Mouse (Mus musculus) layer of hippocampus, adult 9-10 months (tissue): ENCODE measurements around the gene Optc.

Source experiments
- DNase-seq: peaks from one replicate; pipeline ENCODE4 v3.0.0; 2022; ENCODE audit warnings: low spot score

Gene Optc

DNA sequence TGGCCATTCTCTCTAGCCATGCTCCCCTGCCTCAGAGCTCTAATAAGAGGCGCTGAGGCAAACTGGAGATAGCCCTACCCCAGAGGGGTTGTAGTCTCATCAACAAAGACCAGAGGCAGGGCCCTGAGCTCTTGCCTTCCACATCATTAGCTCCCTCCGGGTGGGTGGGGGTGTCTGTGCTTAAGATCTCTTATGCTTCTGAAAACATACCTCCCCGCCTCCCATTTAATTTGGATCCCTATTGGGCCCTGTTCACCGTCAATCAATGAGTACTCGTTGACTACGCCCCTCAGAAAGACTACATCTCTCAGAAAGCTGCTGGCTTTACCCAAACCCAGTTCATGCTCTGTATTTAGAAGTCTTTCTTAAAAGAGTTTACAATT, 10.3 kb upstream of the Optc start:
- no peak for DNase-seq

GRCm38 (mm10) chr1:133917456-133918087, 9.8 kb upstream of the Optc start:
- no peak for DNase-seq

DNA sequence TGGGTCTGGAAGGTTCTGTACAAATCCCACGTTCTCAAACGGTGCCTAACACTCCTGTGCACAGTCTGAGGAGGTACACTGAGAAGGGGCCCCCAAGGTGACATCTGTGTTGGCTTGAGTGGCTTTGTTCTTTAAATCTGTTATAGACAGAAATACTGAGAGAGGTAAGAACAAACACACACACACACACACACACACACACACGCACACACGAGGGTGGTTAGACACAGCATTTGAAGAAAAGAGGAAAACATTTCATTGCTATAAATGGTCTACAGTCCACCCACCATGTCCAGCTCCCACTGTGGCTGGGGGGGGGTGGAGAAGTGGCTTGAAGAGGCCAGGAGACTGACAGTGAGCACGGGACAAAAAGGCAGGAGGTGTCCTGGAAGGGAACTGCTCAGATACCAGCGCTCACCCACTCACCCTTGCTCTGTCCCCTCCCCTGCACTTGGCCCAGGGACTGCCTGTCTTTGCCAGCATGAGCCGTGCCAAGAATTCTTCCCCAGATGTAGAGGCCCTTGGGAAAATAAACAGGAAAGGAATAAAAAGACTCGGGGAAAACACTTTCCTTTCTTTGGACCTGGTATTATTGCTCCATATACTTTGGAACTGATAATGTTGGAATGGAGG, 8.0 kb upstream of the Optc start:
- DNase-seq, result no peak

DNA sequence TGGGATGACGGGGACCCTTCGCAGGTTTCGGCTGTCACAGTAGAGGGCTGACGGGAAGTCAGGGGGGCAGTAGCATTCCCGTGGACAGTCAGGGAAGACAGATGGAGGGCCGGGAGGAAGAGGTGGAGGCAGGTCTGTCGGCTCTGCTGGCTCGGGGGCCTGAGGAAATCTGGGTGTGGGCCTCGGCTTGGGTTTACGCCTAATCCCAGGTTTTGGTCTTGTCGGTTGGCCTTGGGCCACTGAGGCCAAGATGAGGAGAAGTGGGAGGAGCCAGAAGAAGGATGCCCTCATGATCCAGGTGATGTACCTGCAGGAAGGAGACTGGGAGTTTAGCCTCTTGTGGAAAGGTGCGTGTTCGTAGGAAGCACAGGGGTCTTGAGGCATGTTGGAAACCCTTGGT, 7.3 kb upstream of the Optc start:
- DNase-seq, result no peak

DNA sequence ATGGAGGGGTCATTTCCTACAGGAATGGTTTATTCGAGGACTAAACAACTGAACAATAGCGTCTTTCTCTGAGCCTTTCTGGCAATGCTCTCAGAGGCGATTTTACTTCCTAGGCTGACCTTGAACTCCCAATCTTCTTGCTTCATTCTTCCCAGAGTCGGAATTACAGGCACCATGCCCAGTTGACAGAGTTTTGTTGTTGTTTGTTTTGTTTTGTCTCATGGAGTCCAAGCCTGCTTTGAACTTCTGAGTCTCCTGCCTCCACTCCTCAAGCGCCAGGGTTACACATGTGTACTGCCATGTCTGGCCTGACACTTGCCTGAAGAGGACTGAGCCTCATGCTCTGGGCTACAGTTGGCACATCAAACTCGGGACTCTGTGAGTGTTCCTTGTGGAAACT, 5.2 kb upstream of the Optc start:
- DNase-seq, result no peak

DNA sequence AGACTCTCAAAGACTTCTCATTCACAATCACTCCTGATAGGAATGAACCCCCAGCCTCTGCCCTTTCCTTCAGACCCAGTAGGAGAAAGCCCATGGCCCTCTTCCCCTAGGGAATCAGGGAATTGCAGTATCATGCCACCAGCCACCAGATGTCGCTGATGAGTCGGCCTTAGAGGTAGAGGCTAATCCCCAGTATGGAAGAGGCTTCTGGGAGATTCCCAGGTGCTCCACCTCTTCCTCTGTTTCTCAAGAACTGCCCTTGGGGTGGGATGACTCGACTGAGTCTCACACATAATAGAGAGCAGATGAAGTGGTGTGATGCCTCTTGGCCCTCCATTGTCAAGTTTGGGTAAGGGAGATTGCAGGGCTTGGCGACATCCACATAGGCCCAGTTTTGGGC, 3.7 kb upstream of the Optc start:
- no peak for DNase-seq

GRCm38 (mm10) chr1:133911008-133911407, 3.2 kb upstream of the Optc start:
- DNase-seq, result no peak

DNA sequence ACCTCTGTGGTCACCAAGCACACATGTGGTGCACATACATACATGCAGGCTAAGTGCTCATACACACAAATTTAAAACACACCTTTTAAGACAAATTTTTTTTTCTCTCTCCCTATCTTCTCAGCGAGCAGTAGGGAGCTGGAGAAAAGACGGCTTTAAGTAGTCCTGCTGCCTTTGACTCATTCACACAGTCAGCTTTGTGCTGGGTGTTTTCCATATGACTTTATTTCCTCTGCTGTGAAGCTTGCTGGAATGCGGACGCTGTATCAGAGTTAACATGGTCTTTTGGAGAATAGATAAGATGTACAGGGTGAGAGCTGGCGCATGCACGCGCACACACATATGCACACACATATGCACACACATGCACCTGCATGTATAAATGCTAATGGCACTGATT, 2.3 kb upstream of the Optc start:
- DNase-seq, result no peak

- DNase-seq, result no peak
These were observed 1.1 kb upstream of the Optc start for GRCm38 (mm10) chr1:133908659-133909575.

GRCm38 (mm10) chr1:133906420-133906819, 1.4 kb downstream of the Optc start:
- DNase-seq, result no peak

GRCm38 (mm10) chr1:133900825-133901224, 7.0 kb downstream of the Optc start:
- no peak for DNase-seq

DNA sequence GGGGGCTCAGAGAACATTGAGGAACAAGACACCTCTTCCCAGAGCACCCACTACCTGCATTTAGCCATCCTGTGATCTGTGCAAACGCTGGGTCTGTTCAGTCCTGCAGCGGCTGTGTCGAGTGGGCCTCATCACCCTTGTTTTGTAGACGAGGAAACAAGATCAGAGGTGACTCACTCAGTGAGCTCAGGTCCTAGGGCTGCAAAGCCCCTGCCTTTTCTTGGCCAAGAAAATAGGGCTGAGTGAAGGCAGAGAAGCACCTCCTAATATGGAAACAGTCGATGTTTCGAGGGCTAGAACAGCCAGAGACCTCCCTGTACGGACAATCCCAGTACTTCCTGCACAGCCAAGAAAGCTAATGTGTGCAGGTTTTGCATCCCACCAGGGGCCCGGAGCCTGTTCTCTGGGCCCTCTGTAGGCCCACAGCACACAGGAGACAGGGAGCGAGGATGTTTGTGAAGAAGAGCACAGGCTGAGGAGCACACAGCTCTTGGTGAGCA, 8.7 kb downstream of the Optc start:
- DNase-seq, result no peak

DNA sequence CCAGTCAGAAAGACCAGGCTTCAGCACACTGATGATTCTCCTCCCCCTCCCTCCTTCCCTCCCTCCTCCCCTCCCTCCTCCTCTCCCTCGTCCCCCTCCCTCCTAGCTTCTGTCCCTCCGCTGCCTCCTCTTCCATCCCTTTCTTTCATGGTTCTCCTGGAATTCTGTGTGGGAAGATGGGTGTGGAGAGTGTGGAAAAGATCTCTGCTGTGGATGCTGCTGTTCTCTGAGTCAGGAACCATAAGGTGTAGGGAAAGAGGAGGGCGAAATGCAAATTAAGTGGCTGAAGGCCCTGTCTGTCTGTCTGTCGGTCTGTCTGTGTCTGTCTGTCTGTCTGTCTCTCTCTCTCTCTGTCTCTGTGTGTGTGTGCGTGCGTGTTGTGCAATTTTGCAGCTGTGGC, 10.5 kb downstream of the Optc start:
- no peak for DNase-seq

DNA sequence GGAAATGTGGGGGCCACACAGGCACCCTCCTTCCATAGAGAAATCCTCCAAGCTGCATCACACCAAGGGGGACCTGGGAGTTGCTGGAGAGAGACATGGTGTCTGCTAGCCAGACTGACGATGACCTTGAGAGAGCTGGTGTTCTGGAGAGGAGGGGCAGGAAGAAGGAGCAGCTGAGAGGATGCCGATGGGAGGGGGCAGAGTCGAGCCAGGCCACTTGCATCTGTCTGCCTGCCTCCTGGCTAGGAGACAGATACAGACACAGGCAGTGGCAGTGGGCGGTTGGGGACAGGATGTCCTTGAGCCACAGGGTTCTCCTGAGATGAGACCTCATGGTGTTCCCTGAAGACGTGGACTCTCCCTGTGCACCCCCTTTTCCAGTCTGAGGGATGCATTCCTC, 16.3 kb downstream of the Optc start:
- DNase-seq, result no peak

DNA sequence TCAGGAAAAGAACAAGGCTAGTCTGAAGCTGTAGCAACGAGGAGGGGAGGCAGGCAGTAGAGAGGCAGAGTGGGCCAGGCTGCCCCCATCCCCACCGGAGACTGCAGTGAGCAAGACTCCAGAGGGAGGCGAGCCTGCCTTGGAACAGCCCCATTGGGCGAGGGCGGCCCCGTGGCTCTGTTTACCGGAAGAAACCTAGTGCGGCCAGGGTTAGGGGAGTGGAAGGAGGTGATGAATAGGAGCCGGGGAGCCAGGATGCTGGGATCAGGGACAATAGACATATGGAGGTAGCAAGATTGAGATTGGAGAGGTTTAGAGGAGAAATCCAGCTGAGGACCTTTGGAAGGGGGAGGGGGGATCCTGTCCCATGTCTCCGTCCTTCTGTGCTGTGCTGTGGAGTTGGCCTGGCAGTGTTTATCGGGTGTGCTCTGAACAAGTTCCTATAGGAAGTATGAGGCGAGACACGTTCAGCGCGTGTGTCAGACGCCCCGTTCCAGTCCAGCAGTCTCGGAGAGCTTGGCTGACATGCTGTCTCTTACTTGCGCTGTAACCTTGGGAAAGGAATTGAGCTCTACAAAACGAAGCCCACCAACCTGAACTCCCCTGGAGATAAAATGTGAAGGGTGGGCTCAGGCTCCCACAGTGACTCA, 17.7 kb downstream of the Optc start:
- no peak for DNase-seq

GRCm38 (mm10) chr1:133887538-133888250, 20.1 kb downstream of the Optc start:
- no peak for DNase-seq

DNA sequence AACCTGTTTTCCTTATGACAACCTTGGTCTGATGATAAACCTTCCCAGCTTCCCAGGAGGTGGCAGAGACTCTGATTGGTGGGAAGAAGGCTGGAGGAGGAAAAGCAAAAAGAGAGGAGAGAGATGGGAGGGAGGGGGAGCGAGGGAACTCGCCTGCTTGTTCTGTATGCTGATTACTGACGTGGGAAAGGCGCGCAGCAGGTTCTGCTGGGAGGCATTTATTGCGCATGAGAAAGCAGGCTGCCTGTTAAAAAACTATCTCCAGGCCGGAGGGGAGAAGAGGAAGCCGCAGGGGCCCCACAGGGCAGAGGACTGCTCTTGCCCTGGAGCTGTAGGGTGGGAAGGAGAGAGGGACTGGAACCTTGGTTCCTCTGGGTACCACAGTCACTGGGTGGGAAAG, 20.8 kb downstream of the Optc start:
- no peak for DNase-seq

DNA sequence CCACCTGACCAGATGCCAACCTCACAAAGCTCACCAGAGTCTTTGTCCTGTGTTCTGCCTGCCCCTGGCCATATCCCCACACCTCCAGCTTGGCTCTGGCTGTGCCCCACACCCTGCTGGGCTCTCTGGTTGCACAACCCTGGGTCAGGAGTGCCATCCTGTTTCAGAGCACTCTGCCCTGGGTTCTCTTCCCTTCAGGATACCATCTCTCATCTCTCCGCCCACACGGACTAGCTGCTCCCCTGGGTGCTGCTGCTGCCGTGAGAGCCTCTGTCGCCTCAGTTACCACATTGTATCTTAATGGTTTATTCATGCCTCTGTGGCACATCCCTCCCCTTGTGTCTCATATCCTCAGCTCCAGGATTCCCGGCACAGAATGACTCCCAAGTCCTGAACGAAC, 21.4 kb downstream of the Optc start:
- no peak for DNase-seq

DNA sequence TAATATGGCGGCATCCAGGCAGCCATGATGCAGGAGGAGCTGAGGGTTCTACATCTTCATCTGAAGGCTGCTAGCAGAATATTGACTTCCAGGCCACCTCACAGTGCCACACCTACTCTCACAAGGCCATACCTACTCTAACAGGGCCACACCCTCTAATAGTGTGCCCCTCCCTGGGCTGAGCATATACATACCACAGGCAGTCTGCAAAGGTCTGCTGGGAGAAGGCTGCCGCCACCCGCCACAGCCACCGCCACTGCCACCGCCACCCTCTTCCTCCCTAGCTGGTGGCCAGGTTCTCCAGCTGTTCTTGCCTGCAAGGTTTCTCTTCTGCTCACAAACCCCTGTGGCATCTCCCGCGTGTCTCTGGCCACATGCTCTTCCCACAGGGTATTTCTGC, 22.0 kb downstream of the Optc start:
- no peak for DNase-seq

DNA sequence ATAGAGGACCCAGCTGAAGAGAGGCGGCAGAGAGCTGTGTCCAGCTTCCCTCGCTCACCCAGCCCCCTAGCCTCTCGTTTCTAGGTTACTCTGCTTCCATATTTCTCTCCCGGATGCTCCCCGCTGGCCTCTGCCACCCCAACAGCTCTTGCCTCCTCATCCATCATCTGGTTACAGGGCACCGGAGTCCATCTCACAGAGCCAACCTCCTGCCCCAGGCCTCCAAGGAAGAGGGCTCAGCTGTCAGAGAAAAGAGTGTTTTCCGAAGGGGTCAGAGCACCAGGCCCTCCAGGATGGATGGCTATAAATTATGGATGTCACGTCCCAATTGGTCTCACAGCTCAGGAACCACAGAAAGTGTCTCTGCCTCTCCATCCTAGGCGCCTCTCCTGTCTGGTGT, 23.1 kb downstream of the Optc start:
- no peak for DNase-seq

DNA sequence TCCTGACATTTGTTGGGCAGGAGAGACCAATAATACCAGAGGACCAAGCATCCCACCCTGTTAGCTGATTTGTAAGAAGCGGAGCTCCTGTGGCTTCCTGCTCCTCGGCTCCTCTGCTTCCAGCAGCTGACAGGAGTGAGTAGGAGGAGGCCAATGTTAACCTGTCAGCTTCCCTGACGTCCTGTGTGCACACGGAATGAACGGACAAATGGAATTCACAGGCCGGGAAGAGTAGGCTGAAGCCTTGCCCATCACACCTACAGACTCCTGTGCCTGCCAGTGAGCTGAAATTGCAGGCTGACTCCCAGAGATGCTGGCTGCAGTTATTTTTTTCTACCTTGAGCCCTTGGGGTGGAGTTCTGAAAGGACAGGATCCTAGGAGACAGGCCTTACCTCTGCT, 23.7 kb downstream of the Optc start:
- no peak for DNase-seq
